Mouse (Mus musculus) bone marrow, adult 2 months (tissue): Measurements from ENCODE around the gene Sirt6. TPM values are rescaled to one million over a fixed set of nuclear protein-coding genes. Genes with fewer than 3 reads are reported as not detected.
A peak's percentile ranks its signal among the peaks of the same experiment; 100 is the strongest.

ENCODE experiments used
- H3K27ac ChIP-seq: fragments of 200-500 bp; 2 replicates; pipeline ENCODE4 v1.5.1; 2012; ENCODE audit warnings: low read depth, mild to moderate bottlenecking, control low read depth, inconsistent platforms, low read length; ENCODE audit not compliant: control insufficient read depth, poor library complexity, insufficient read depth
- H3K4me1 ChIP-seq: fragments of 200-500 bp; 2 replicates; pipeline ENCODE4 v1.6.1; 2011; ENCODE audit warnings: low read length; ENCODE audit not compliant: control insufficient read depth, insufficient read depth
- H3K4me3 ChIP-seq: fragments of 200-500 bp; replicated peaks from 2 replicates; pipeline ENCODE3; 2011; ENCODE audit warnings: mild to moderate bottlenecking, low read depth, low read length, control low read depth; ENCODE audit not compliant: control insufficient read depth
- CTCF ChIP-seq: fragments of 200-500 bp; IDR thresholded peaks from 2 replicates; pipeline ENCODE4 v1.5.1; 2011; ENCODE audit warnings: low read length, control low read depth; ENCODE audit not compliant: control insufficient read depth, insufficient read depth
- POLR2A ChIP-seq: fragments of 200-500 bp; IDR thresholded peaks from 2 replicates; pipeline ENCODE4 v1.6.1; 2011; ENCODE audit warnings: low read depth, mild to moderate bottlenecking, control low read depth, low read length, borderline replicate concordance; ENCODE audit not compliant: control insufficient read depth
- WGBS: fragments of 180-500 bp; shearing (Covaris S2); methylation state at CpG from one replicate; pipeline ENCODE4 v1.1.7; 2018; 5-methylcytosine and 5-hydroxymethylcytosine counted together
- polyA plus RNA-seq: library from polyadenylated mRNA; stranded (reverse); fragments of >200 nt; gene quantifications from 2 replicates; pipeline ENCODE4 v1.2.4, GENCODE M21; 2011; ENCODE audit warnings: low replicate concordance; ENCODE audit not compliant: missing spikeins, insufficient read depth, insufficient read length

Gene Sirt6
- polyA plus RNA-seq, 1 experiment: 16.8 TPM

GRCm38 (mm10) chr10:81593223-81593622, 34.4 kb downstream of the Sirt6 start:
- H3K27ac ChIP-seq: no peak overlapping the region
- no peak for TF ChIP-seq CTCF
- TF ChIP-seq POLR2A: no peak
- H3K4me1 ChIP-seq: peaks cover 6% of the 10 kb centered on the region
- WGBS: 71% methylated on average over 4 of the region's 4 CpGs
- H3K4me3 ChIP-seq: no peak overlapping the region

- WGBS: 64% methylated on average over 7 of the region's 7 CpGs
- TF ChIP-seq CTCF (no peak), POLR2A (no peak)
- no peak overlapping the region for H3K27ac ChIP-seq
- peaks cover 3% of the 10 kb centered on the region for H3K4me1 ChIP-seq
- H3K4me3 ChIP-seq: no peak overlapping the region
Observed at GRCm38 (mm10) chr10:81592631-81593030, 35.0 kb downstream of the Sirt6 start.

- Histone ChIP-seq H3K27ac (no peak overlapping the region), H3K4me1 (peaks cover 1% of the 10 kb centered on the region; the same call in 1 of the 2 replicates), H3K4me3 (no peak overlapping the region)
- TF ChIP-seq CTCF: no peak
- TF ChIP-seq POLR2A: no peak
- 76% methylated on average over 9 of the region's 9 CpGs for WGBS
Observed at GRCm38 (mm10) chr10:81591846-81592245, 35.8 kb downstream of the Sirt6 start.

GRCm38 (mm10) chr10:81588739-81589138, 38.9 kb downstream of the Sirt6 start:
- H3K4me3 ChIP-seq: no peak overlapping the region
- WGBS: 70% methylated on average over 7 of the region's 7 CpGs
- TF ChIP-seq CTCF (no peak), POLR2A (no peak)

GRCm38 (mm10) chr10:81583347-81583746, 44.2 kb downstream of the Sirt6 start:
- Histone ChIP-seq H3K27ac (no peak overlapping the region), H3K4me1 (peaks cover 2% of the 10 kb centered on the region), H3K4me3 (no peak overlapping the region)
- 57% methylated on average over 6 of the region's 6 CpGs for WGBS
- TF ChIP-seq POLR2A (no peak), CTCF (no peak)

More at GRCm38 (mm10) chr10:81588739-81589138, 38.9 kb downstream of the Sirt6 start:
- H3K4me1 ChIP-seq: no peaks in the 10 kb centered on the region
- no peak overlapping the region for H3K27ac ChIP-seq

- TF ChIP-seq POLR2A (no peak), CTCF (peak; percentile 38; the same call in 1 of the 2 replicates)
- Histone ChIP-seq H3K4me3 (peak overlapping the region; percentile 46), H3K27ac (peak overlapping the region; percentile 40), H3K4me1 (peaks cover 2% of the 10 kb centered on the region)
- 6% methylated on average over 25 of the region's 25 CpGs for WGBS
Observed at GRCm38 (mm10) chr10:81580441-81581070, 47.0 kb downstream of the Sirt6 start.

GRCm38 (mm10) chr10:81579967-81580366, 47.6 kb downstream of the Sirt6 start:
- TF ChIP-seq POLR2A (no peak), CTCF (no peak)
- Histone ChIP-seq H3K27ac (no peak overlapping the region), H3K4me1 (peaks cover 2% of the 10 kb centered on the region), H3K4me3 (no peak overlapping the region)
- 11% methylated on average over 4 of the region's 4 CpGs for WGBS

GRCm38 (mm10) chr10:81575695-81576094, 51.9 kb downstream of the Sirt6 start:
- 14% methylated on average over 6 of the region's 6 CpGs for WGBS
- TF ChIP-seq CTCF (no peak), POLR2A (no peak)
- Histone ChIP-seq H3K4me1 (no peaks in the 10 kb centered on the region; the same call in 1 of the 2 replicates), H3K4me3 (no peak overlapping the region), H3K27ac (no peak overlapping the region)
